Mouse (Mus musculus): ENCODE results near the gene AU018091.
"Not testable (repeated sequence)": the region's sequence is repeated elsewhere in the genome, so short reads cannot be mapped to it uniquely, and the experiment has no call there.

AU018091 gene

DNA sequence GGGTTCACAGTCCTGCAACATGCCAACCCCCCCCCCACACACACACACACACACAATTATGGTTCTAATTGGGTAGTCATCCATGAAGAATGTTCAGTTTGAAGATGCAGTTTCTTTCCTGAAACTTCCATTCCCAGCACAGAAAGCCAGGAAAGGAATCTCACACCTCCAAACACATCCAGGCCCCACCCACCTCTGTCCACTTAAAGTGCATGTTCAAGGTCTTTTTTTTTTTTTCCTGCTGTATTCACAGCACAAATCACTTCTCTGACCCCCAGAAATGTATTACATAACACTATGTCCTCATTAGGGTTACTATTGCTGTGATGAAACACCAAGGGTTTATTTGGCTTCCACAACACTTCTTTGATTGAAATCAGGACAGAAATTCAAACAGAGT is 4.0 kb downstream of the AU018091 start:
- DNase-seq = no peak

DNA sequence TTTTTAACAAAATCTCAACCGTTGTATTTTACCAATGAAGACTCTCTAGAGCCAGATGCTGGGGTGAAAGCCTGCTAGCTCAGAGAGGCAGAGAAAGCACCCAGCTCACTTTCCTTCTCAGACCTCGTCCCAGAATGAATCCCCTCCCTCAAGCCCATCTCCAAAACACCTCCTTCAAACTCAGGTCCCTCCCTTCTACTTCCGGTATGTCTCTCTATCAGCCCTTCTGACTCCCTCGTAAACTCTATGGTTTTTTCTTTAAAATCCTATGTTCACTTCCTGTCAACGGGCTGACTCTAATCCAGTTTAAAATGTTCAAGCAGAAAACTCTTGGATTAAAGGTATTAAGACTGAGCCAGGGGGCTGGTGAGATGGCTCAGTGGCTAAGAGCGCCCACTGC is 4.6 kb downstream of the AU018091 start:
- no peak for DNase-seq

DNA sequence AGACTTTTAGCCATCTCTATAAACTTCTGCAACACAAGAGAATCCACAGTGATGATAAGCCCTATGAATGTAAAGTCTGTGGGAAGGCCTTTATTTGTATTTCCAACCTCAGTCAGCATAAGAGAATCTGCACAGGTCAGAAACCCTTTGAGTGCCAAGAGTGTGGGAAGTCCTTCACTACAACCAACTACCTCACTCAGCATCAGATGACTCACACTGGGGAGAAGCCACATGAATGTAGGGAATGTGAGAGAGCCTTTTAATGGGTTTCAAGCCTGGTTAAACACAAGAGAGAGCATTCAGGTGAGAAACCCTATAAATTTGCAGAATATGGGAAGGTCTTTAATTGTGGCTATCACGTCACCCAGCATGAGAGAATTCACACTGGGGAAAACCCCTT is 18.6 kb downstream of the AU018091 start:
- no peak for DNase-seq

DNA sequence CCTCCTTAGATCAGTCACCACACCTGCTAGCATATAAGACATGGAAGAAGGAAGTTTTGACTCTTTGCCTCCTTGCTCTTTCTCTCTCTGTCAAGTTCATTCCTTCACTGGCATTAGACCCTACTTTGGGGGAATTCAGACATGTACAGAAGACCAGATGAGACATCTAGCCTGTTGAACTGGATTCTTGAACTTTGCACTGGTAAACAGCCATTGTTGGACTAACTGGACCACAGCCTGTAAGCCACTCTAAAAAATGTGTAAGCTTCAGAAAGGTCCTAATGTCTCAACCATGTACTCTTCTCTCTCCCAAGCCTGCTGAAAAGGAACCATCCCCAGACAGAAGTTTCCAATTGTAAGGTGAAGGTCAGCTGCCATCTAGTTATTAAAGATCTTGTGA is 22.9 kb downstream of the AU018091 start:
- no peak for DNase-seq

DNA sequence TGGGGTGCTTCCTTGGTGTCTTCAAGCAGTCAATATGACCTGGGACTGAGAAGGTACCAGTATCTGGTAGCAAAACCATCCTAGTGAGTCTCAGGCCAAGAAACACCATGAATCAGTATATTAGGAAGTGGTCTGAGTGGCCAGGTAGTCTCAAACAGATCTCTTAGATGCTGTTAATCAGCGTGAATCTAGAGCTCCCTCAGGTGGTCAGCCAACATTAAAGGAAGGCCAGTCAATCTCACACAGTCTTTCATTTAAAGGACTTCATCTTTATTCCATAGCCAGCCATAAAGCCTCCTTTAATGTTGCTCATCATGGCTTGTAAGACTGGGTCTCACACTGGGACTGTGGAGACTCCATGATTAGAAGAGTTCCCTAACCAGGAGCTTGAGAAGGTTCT is 25.7 kb downstream of the AU018091 start:
- DNase-seq = no peak

DNA sequence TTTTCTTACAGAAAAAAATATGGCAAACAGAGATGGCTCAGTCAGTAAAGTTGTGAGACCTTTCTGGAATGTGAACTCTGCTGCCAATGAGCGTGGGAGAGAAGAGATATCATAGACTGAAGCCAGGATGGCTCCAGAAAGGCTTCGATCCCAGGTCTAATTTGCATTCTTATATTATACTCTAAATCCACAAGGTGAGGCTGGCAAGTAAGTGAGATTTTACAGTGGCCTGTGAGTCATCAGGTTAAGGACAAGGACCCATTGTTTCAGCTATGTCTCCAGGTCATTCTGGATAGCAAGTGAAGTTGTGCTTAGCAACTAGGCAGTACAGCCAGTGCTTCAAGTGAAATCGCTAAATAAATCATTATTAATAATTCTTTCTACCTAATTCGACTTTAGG is 33.4 kb downstream of the AU018091 start:
- DNase-seq = no peak

DNA sequence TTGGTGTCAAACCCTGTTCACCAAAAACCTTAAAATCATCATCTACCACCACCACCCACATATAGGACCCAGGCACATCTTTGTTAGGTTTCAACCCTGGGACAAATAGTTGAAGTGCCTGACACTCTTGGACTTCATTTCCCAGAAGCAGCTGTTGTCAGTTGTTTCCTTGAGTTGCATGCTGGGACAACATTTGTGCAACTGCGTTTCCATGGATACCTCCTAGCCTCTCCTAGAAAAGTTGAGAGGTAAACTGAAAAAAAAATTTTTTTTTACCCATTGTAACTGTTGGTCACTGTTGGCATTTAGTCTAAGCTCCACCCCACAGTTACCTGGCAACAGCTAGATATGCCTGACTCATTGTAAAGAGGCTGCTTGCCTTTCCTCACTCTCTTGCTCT is 34.3 kb downstream of the AU018091 start:
- no peak for DNase-seq

DNA sequence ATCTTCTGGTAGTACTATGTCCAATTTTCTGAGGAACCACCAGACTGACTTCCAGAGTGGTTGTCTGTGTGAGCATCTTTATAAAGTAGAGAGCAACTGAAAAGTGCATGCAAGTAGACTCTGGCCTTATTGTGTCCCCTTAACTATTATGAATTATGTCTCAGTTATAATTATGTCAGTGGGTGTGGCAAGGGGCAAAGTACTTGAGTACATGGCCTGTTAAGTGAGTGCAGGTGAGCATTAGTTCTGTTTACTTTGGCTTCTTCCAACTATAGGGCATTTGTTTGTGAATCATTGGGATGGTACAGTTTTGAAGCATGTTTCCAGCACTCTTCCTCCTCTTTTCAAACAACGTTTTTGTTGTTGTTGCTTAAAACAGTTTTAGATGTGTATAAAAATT is 38.7 kb downstream of the AU018091 start:
- no peak for DNase-seq

DNA sequence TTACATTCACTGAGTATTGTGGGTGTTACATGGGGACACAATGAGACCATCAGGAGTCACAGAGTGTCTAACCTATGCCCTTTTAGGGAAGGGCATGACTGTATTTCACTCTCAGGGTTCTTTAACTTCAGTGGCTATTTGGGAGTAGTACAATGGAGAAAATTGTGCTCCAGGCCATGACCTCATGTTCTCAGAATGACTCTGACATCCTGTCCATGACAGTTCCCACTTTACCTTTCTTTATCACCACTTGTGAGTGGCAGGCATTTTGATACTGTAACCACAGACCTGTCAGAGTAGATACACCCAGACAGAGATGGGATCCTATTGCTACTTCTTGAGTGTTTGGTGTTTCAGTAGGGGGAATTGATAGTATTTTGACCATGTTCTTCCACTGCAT is 40.4 kb downstream of the AU018091 start:
- not testable (repeated sequence) for DNase-seq

DNA sequence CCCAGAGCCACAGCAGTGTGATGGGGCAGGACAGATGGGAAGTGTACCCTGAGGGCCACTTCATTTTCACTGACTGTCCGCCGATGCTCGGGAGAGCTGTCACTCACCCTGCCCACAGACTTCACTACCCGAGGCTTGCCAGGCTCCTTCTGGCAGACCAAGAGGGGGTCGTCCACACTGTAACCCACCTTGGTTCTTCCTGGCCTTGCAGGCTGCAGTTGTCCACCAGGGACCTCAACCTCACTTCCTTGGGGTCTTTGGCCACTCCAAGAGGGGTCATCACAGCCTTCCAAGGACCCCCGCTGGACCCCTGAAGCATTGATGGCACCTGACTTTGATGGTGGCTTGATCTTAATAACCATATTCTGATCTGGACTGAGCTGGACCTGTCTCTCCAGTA is 57.8 kb downstream of the AU018091 start:
- DNase-seq = not testable (repeated sequence)

DNA sequence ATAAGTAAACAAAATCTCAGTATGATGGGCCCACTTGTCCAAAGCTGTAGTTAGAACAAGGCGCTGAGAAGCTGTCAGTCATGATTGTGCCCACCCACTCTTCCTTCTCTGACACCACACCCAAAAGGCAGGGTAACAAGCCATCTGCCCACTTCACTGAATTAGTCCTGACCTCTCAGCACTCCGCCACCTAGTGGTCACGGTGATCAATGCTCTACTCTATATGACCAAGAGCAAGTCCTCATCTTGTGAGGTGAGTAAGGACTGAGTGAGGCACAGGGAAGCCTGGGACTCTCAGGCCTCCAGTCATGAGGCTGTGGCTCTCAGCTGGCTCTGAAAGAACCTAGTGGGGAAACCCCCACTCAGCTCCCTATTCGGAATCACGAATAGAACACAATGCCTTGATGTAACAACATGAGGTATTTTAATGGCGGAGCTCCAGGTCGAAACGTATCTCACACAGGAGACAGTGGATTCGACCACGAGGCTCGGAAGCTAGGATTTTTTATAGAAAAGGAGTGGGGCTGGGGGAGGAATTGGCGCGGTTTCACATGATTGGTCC is 62.4 kb downstream of the AU018091 start:
- not testable (repeated sequence) for DNase-seq

Measured in retina, postnatal 1 day (tissue).